Mouse (Mus musculus) kidney, adult 9 months (tissue): ENCODE data around the gene Cep72.
"Not testable (repeated sequence)": the region's sequence is repeated elsewhere in the genome, so short reads cannot be mapped to it uniquely, and the experiment has no call there.

Source experiments
- DNase-seq: peaks from one replicate; pipeline ENCODE4 v3.0.0; 2022

Gene Cep72

GRCm38 (mm10) chr13:74061613-74062377 lies at the start of gene Cep72:
Gene Cep72, minus strand, starts transcription at chr13:74062299.
- DNase-seq = peak; percentile 91

GRCm38 (mm10) chr13:74107410-74107809 lies 45.3 kb upstream of the Cep72 start:
- peak; percentile 39 for DNase-seq

GRCm38 (mm10) chr13:74104417-74104816 lies 42.3 kb upstream of the Cep72 start:
- DNase-seq = no peak

GRCm38 (mm10) chr13:74102831-74103582 lies 40.9 kb upstream of the Cep72 start:
- no peak for DNase-seq

- DNase-seq = no peak
These were observed 40.2 kb upstream of the Cep72 start for GRCm38 (mm10) chr13:74102108-74102830.

- no peak for DNase-seq
These were observed 36.8 kb upstream of the Cep72 start for GRCm38 (mm10) chr13:74098913-74099312.

- DNase-seq = peak; percentile 70
These were observed 34.7 kb upstream of the Cep72 start for GRCm38 (mm10) chr13:74096715-74097363.

- no peak for DNase-seq
These were observed 33.8 kb upstream of the Cep72 start for GRCm38 (mm10) chr13:74095936-74096335.

- no peak for DNase-seq
These were observed 28.2 kb upstream of the Cep72 start for GRCm38 (mm10) chr13:74090265-74090664.

- no peak for DNase-seq
These were observed 11.3 kb upstream of the Cep72 start for GRCm38 (mm10) chr13:74073369-74073768.

GRCm38 (mm10) chr13:74071714-74072113 lies 9.6 kb upstream of the Cep72 start:
- DNase-seq = no peak

- not testable (repeated sequence) for DNase-seq
These were observed 9.1 kb upstream of the Cep72 start for GRCm38 (mm10) chr13:74071244-74071643.

GRCm38 (mm10) chr13:74066576-74066975 lies 4.5 kb upstream of the Cep72 start:
- no peak for DNase-seq

- DNase-seq = no peak
These were observed 1.4 kb upstream of the Cep72 start for GRCm38 (mm10) chr13:74063340-74064050.

- DNase-seq = no peak
These were observed 454 bp upstream of the Cep72 start for GRCm38 (mm10) chr13:74062378-74063128.

- no peak for DNase-seq
These were observed 4.0 kb downstream of the Cep72 start for GRCm38 (mm10) chr13:74058081-74058480.

- DNase-seq = no peak
These were observed 5.9 kb downstream of the Cep72 start for GRCm38 (mm10) chr13:74056194-74056593.

- no peak for DNase-seq
These were observed 22.2 kb downstream of the Cep72 start for GRCm38 (mm10) chr13:74039926-74040325.

- no peak for DNase-seq
These were observed 26.3 kb downstream of the Cep72 start for GRCm38 (mm10) chr13:74035776-74036175.

- DNase-seq = no peak
These were observed 27.3 kb downstream of the Cep72 start for GRCm38 (mm10) chr13:74034756-74035155.

- DNase-seq = no peak
These were observed 31.0 kb downstream of the Cep72 start for GRCm38 (mm10) chr13:74031133-74031532.

GRCm38 (mm10) chr13:74030691-74031090 lies 31.4 kb downstream of the Cep72 start:
- no peak for DNase-seq
